10 mouse cellular contexts compared by ENCODE assay signal in genomic region chr12:71885170-71885574, GRCm38 (mm10). TPM values are rescaled to one million over a fixed set of nuclear protein-coding genes. Genes with fewer than 3 reads are reported as not detected.
DNase-seq lines count a peak whose midpoint lies in the region; ATAC-seq and TF ChIP-seq lines count a peak whose summit lies in the region.
"Had no signal": no experiment of that assay in that cellular context is flagged by ENCODE, and none has a peak within 500 bp of the region (broad histone marks: within the 10 kb centered on the region; RNA-seq: fewer than 3 reads in every experiment).

No protein-coding gene starts in this region.

- no peaks in the 10 kb centered on the region for H3K27me3 ChIP-seq in lung, embryonic 15.5 days
- H3K27me3 ChIP-seq in stomach, embryonic 16.5 days (ENCODE audit: control insufficient read depth, insufficient read depth, low read length): no peaks in the 10 kb centered on the region

- 40% methylated on average over 2 of the region's 2 CpGs for WGBS in lung, embryonic 15.5 days
- 32% methylated on average over 2 of the region's 2 CpGs for WGBS in stomach, embryonic 16.5 days

- no peak for DNase-seq in lung, adult 18-20 months
- DNase-seq in heart, postnatal 10 days: peak; percentile 80 to 84
- no peak for DNase-seq in frontal cortex, adult 2 months (ENCODE audit: extremely low spot score in 1 of 2, low spot score in 1 of 2)
- no peak for DNase-seq in embryo, embryonic 10 days (ENCODE audit: low spot score)
- DNase-seq: cerebellum, adult 8-10 months had no signal

- ATAC-seq in lung, embryonic 15.5 days (ENCODE audit: borderline replicate concordance, extremely low read depth, low FRiP score, low TSS enrichment): 0 out of 2 replicates have a peak, but pooled peaks have one; percentile 16
- ATAC-seq in stomach, embryonic 16.5 days (ENCODE audit: insufficient read depth, low FRiP score): peak; percentile 48; the same call in 1 of the 2 replicates
- ATAC-seq: forebrain, embryonic 14.5 days had no signal

- no peak for TF ChIP-seq POLR2A in embryonic fibroblast, embryonic 13.5 days (IDR thresholded peaks at IDR 0.05; ENCODE audit: low read depth, low read length)

- no peak overlapping the region for H3K4me3 ChIP-seq in lung, embryonic 15.5 days
- no peak overlapping the region for H3K4me3 ChIP-seq in embryonic fibroblast, embryonic 13.5 days (ENCODE audit: insufficient read depth, low read length)
- H3K4me3 ChIP-seq in stomach, embryonic 16.5 days (replicated peaks; ENCODE audit: low read length): no peak overlapping the region

- no peak overlapping the region for H3K9ac ChIP-seq in lung, embryonic 15.5 days
- H3K9ac ChIP-seq in stomach, embryonic 16.5 days (ENCODE audit: low read length): no peak overlapping the region
- H3K9ac ChIP-seq: liver, embryonic 14.5 days had no signal

- intact Hi-C loops in heart, postnatal 10 days (cut with DNase I): loop anchor here (5.0 kb wide), 2 partner anchors 53 to 97 kb away; partner anchors contain the start of gene Daam1

- H3K9me3 ChIP-seq in lung, embryonic 15.5 days: no peaks in the 10 kb centered on the region
- no peaks in the 10 kb centered on the region for H3K9me3 ChIP-seq in stomach, embryonic 16.5 days (replicated peaks; ENCODE audit: control insufficient read depth, low read length)

- peak overlapping the region; percentile 16; the same call in 1 of the 2 replicates for H3K27ac ChIP-seq in lung, embryonic 15.5 days
- peak overlapping the region; percentile 88 for H3K27ac ChIP-seq in embryonic fibroblast, embryonic 13.5 days (ENCODE audit: insufficient read depth, low read length)
- H3K27ac ChIP-seq in stomach, embryonic 16.5 days (ENCODE audit: low read length): peak overlapping the region; percentile 22; the same call in 1 of the 2 replicates
- H3K27ac ChIP-seq: liver, embryonic 14.5 days had no signal

- no peak overlapping the region for H3K4me2 ChIP-seq in lung, embryonic 15.5 days
- no peak overlapping the region for H3K4me2 ChIP-seq in stomach, embryonic 16.5 days (ENCODE audit: low read depth, low read length)

- H3K36me3 ChIP-seq in lung, embryonic 15.5 days: no peaks in the 10 kb centered on the region
- H3K36me3 ChIP-seq in stomach, embryonic 16.5 days (ENCODE audit: control insufficient read depth, insufficient read depth, low read length): no peaks in the 10 kb centered on the region

- TF ChIP-seq CTCF in embryonic fibroblast, embryonic 13.5 days (IDR thresholded peaks at IDR 0.05; ENCODE audit: borderline replicate concordance, insufficient read depth, low read length): no peak

- H3K4me1 ChIP-seq in lung, embryonic 15.5 days: peaks cover 71% of the 10 kb centered on the region
- peaks cover 41% of the 10 kb centered on the region for H3K4me1 ChIP-seq in embryonic fibroblast, embryonic 13.5 days (ENCODE audit: control insufficient read depth, insufficient read depth, low read length)
- peaks cover 22% of the 10 kb centered on the region for H3K4me1 ChIP-seq in stomach, embryonic 16.5 days (ENCODE audit: control insufficient read depth, insufficient read depth, low read length)

RNA-seq across cellular contexts. Expression of gene Daam1, which starts 54.3 kb away (rescaled TPM):
- polyA plus RNA-seq in lung, embryonic 15.5 days (2015; fragmentation: Nextera tagmentation; extraction: Ambion mirVana): 12.2 and 13.8 TPM in 2 replicates
- 23.8 and 25.1 TPM in 2 replicates for polyA plus RNA-seq in embryonic fibroblast, embryonic 13.5 days (2011; ENCODE audit: insufficient read length, low read depth, missing spikeins)
- total RNA-seq in heart, postnatal 10 days (2021): 10 to 100 TPM; 70.7 to 86.4 TPM
- 12.2 and 13.2 TPM in 2 replicates for polyA plus RNA-seq in stomach, embryonic 16.5 days (2015; fragmentation: Nextera tagmentation; extraction: Ambion mirVana)
- 25.5 and 27.2 TPM in 2 replicates for polyA plus RNA-seq in frontal cortex, adult 2 months (2012; rRNA removed)

Comparison
In these comparisons a context has a peak if more than half of its experiments do, and no peak if none do; other contexts are left out.
1. H3K27ac ChIP-seq: peak in every context shown above with its lines; median percentile 88 in embryonic fibroblast, embryonic 13.5 days; 22 in stomach, embryonic 16.5 days; 16 in lung, embryonic 15.5 days.
2. DNase-seq: peak in heart, postnatal 10 days (2 of 2); none in lung, adult 18-20 months (0 of 2), frontal cortex, adult 2 months (0 of 2) and embryo, embryonic 10 days (single experiment).